Mouse (Mus musculus) CD8-positive naive resting alpha-beta T cell, adult 2 months (primary cell): ENCODE measurements around the gene Ttll13.

Source experiments
- DNase-seq, 2 experiments: peaks; one replicate each; pipeline ENCODE4 v3.0.0; 2022; ENCODE audit warnings: low read depth in 2 of 2, low spot score in 2 of 2

Gene Ttll13

GRCm38 (mm10) chr7:80213604-80214003, 32.6 kb upstream of the Ttll13 start:
- no peak for DNase-seq

- DNase-seq = no peak
Observed at GRCm38 (mm10) chr7:80214459-80214858, 31.7 kb upstream of the Ttll13 start.

GRCm38 (mm10) chr7:80215398-80215797, 30.8 kb upstream of the Ttll13 start:
- peak; percentile 78 to 86 for DNase-seq

DNA sequence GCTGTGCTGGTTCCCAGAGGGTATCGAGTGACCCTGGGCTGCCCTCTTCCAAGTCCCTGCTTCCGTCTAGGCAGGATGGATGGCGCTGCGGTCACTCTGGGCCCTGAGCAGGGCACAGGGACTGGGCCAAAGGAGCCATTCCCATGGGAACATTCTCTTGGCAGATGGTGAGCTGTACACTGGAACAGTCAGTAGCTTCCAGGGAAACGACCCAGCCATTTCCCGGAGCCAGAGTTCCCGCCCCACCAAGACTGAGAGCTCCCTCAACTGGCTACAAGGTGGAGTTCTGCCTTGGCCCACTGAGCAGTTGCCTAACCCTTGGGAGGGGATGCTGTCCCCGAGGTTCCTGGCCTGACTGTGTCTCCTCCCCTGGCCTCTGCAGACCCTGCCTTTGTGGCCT, 29.6 kb upstream of the Ttll13 start:
- no peak for DNase-seq

DNA sequence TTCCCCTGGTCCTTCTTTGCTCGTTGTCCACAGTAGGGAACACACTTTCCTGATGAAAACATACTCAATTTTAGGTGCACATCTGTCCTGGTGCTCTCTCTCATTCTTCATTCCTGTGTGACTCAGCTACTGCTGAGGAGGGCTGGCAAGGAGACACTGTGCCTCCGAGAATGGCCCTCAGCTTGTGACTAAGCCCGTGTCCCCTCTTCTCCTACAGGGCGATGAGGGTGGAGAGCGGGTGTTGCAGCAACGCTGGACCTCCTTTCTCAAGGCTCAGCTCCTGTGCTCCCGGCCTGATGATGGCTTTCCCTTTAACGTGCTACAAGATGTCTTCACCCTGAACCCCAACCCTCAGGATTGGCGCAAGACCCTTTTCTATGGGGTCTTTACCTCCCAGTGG, 27.5 kb upstream of the Ttll13 start:
- no peak for DNase-seq

DNA sequence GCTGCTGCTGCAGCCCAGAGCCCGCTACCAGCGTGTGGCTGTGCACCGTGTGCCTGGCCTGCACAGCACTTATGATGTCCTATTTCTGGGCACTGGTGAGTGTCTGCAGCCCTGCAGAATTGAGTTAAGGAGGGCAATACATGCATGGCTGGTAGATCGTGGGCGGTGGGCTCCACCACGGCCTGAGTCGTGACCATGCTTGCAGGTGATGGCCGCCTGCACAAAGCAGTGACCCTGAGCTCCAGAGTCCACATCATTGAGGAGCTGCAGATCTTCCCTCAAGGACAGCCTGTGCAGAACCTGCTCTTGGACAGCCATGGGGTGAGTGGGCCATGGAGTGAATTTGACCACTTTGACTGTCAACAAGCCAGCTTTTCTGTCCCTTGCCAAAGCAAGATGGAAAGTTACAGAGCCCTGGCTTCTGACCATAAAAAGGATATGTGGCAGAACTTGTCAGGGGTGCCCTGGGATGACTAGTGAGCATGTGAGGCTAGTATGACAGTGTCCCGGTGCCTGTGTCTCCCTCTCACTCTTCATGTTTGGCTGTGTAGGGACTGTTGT, 25.9 kb upstream of the Ttll13 start:
- no peak for DNase-seq

GRCm38 (mm10) chr7:80221179-80221750, 24.9 kb upstream of the Ttll13 start:
- DNase-seq = no peak

DNA sequence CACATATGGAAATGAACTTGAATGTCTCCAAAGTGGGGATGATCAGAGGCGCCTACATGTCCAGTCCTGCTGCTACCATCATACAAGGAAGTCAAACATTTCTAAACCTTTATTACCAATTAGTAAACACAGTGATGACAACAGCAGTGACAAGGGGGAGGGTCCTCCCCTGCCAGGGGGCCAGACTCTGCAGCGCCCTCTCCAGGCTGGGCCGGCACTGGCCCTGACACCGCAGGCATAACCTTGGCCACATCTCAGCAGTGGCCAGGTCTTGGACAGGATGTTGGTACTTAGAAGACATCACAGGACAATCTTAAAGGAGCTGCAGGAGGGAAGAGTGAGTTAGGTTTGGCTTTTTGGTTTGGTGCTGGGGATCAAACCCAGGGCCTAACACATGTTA, 19.1 kb upstream of the Ttll13 start:
- no peak for DNase-seq

GRCm38 (mm10) chr7:80230196-80230595, 16.0 kb upstream of the Ttll13 start:
- DNase-seq = no peak

DNA sequence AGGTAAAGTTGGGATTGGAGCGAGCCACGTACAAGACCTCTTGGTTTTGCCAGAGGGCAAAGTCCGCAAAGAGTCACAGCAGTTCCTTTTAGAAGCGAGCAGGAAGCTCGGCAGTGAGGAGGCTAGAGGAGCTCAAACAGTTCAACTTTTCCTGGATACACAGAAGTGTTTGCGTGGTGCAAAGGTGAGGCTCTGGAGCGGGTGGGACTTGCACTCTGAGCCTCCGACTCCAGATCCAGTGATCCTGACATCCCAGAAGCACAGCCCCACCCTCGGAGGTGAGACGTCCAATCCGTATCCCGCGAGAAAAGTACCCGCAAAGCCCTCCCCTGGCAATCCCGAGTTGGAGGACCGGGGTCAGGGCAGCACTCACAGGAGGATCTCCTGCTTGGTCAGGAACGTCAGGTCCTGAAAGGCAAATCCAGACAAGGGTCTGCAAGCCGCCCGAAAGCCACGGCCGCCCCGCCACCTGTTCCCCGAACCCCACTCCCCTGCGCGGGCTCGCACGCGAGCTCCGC, 14.1 kb upstream of the Ttll13 start:
- peak in 1 of 2 experiments; percentile 21 for DNase-seq

DNA sequence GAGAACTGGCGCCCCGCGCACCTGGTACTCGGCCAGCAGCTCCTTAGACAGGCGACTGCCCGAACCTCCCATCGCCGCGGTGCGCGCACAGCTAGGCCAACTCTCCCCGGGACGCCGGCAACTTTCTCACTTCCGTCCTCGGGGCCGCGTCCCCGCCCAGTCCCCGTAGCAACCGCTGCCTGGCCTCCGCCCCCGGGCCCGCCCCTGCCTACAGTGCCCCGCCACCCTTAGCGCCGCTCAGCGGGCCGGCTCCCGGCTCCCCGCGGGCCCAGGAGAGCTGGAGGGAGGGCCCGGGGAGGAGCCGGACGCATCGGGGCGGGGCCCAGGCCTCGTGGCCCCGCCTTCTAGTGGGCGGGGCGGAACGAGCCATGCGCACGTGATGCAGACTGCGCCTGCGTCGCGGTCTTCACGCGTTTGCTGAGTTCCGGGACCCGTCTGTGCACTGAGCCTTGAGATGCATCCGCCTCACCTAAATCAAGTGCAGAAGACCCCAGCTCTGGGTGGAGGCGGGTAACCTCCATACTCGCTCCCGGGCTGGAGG, 13.6 kb upstream of the Ttll13 start, which contains the start of the genes Cib1 and Gdpgp1:
Gene Cib1 (minus strand): TSS at position 325 of the 541 bp plus-strand sequence.
Gene Gdpgp1 (plus strand): TSS at position 377 of the 541 bp plus-strand sequence.
- DNase-seq = peak; percentile 97 to 98

DNA sequence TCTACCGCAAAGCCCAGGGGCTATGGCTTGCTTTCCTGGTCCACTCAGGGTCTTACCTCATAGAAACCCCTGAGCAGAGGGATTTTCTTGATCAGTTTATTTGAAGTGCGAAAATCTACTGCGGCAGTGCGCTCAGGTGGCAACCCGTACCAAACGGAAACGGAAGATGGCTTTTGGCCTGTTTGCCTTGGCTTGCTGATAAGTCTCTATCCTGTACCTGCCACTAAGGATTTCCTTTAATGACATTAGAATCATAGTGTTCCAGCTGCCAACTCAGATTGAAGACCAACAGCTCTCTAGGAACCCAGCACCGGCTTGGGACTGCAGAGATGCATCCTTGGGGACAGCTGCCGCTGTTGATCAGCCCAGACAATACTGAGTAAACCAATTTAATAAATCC, 12.4 kb upstream of the Ttll13 start:
- no peak for DNase-seq

- DNase-seq = no peak
Observed at GRCm38 (mm10) chr7:80238542-80238941, 7.6 kb upstream of the Ttll13 start.

DNA sequence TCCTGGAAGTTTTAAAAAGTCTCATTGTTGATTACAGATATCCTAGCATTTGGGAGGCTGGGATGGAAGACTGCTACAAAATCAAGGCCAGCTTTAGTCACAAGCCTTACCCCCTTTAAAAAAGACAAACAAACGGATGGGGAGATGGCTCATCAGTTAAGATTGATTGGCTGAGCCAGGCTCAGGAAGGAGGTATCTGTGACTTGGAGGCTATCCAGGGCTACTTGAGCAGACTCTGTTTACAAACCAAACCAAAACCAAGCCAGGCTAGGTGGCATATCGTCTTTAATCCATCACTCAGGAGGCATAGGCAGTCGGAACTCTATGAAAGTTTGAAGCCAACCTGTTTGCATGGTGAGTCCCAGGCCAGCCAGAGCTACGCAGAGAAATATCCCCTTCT, 4.5 kb upstream of the Ttll13 start:
- no peak for DNase-seq

GRCm38 (mm10) chr7:80244851-80245250, 1.3 kb upstream of the Ttll13 start:
- no peak for DNase-seq

GRCm38 (mm10) chr7:80246859-80247258, 683 bp downstream of the Ttll13 start:
- DNase-seq = no peak

- DNase-seq = no peak
Observed at GRCm38 (mm10) chr7:80252437-80252836, 6.3 kb downstream of the Ttll13 start.

GRCm38 (mm10) chr7:80252886-80253285, 6.7 kb downstream of the Ttll13 start:
- no peak for DNase-seq

DNA sequence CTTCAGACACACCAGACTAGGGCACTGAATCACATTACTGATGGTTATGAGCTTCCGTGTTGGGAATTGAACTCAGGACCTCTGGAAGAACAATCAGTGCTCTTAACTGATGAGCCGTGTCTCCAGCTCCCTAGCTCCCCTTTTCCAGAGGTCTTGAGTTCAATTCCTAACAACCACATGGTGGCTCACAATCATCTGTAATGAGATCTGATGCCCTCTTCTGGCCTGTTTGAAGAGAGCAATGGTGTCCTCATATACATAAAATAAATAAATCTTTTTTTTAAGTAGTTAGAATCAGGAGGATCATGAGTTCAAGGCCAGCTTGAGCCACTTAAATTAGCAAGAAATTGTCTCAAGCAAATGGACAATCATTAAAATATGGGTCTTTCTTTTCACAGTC, 9.8 kb downstream of the Ttll13 start:
- no peak for DNase-seq

- DNase-seq = no peak
Observed at GRCm38 (mm10) chr7:80257706-80258105, 11.5 kb downstream of the Ttll13 start.

DNA sequence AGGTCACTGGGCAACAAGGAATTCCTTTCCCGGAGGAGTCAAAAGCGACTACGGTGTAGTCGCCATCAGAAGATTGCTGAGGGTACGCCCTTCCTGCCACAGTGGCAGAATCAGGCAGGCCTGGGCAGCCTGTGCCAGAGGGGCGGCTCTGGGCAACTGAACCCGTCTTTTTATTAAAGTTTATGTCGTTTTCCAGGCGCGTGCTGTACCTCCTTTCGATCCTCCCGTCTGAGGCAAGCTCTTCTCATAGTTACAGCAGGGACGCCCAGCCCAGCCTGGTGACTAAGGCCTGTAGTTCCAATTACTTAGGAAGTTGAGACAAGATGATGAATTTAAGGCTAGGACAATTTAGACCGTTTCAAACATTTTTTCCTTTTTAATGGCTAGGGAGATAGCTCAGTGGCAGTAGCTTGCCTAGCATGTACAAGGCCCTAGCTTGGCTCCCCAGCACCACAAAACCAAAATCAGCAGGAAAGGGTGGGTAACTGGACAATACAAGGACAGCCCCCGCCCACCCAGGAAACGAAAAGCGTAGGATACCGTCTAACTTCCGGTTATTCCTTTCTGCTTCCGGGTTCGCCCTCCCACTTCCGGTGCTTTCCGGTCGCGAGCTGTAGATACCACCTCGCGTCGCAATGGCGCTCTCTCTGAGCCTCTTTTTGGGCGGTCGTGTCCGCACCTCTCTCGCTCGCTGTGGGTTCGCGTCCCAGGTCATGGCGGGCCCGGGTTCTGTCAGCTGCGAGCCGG, 14.6 kb downstream of the Ttll13 start, which contains the start of gene Ngrn:
Gene Ngrn (plus strand): TSS at position 591 of the 747 bp plus-strand sequence.
- DNase-seq = peak; percentile 64 to 76
